Mouse (Mus musculus) layer of hippocampus, adult 11-12 months (tissue): ENCODE measurements around the gene Brip1.

Source experiments
- DNase-seq: peaks from one replicate; pipeline ENCODE4 v3.0.0; 2022; ENCODE audit warnings: low spot score

Gene Brip1

DNA sequence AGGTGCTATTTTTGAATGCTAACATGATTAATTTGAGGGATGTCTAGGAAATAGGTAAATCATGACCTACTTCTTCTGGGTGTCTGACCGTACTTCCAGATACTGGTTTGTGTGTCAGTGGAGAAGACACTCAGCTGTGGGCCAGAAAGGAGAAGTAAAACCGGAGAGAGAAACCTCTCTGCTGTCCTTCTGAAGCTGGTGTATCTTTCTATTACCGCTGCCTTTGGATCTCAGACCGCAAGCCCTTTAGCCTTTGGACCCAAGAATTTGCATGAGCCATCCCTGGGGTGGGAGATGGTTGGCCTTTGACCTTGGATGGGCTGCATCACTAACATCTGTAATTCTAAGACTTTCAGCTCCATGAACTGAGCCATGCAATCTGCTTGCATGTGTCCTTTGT is 93.7 kb downstream of the Brip1 start:
- no peak for DNase-seq

DNA sequence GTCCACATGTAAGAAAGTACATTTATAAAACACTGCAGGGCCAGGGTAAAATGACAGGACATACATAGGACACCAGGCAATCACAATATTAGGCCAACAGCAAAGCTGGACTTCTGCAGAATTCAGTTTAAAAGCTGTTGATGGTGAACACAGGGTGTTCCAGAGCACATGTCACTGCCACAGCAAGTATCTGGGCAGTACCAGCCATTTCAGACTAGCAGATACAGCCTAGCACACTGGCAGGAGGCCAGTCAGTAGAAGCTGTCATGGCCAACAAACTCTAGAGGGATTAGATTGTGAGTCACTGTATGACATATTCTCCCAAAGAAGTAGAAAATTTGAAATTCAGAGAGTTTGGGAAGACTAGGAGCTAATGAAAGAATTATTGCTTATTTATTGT is 94.4 kb downstream of the Brip1 start:
- no peak for DNase-seq

DNA sequence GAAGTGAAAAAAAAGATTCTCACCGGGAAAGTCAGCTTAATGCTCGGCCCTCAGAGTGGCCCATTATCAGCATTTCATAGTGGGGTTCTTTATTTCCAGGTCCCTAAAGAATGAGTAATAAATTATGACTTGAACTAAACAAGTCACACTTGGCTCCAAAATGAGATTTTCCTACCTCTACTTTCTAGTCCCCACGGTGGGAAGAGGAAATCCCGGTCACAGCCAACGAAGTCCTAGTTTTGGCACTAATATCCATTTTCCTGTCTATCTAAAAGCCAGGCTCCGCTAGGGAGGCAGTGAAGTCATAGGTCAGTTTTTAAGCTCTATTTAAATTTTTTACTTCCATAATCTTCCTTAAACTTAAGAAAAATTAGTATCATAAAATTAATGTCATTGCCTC is 99.8 kb downstream of the Brip1 start:
- DNase-seq, result no peak

DNA sequence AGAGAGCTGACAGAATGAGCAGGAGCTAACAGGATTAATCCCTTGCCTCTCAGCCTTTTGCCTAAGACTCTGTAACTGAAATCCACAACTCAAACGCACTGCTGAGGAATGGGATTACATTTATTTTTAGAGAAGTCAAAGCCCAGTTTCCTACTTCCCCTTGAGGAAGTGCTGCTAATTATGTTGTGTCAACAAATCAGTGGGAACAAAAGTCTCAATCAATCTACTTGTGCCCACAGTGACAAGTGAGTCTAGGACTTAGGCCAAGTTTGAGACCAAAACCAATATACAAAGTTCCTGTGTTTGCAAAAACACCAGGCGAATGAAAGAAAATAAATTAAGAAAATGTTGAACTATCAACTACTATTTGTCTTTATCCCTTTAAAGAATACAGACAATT is 101.7 kb downstream of the Brip1 start:
- no peak for DNase-seq

DNA sequence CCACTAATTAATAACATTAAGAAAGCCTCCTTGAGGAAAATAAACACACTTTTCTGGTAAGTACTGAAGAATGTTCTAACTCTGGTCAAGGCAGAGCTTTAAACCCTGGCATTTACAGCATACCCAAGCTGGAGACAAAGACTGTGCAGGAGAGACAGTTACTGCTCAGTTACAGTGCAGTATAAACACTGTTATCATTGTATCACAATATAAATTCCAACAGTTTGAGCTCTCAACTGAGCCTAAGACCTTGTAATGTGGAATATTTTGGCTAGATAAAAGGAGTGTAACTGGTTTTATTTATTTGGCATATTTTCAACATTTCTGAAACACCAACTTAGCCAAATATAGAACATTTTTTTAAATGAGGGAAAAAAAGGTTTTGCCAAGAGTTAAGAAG is 112.2 kb downstream of the Brip1 start:
- no peak for DNase-seq

DNA sequence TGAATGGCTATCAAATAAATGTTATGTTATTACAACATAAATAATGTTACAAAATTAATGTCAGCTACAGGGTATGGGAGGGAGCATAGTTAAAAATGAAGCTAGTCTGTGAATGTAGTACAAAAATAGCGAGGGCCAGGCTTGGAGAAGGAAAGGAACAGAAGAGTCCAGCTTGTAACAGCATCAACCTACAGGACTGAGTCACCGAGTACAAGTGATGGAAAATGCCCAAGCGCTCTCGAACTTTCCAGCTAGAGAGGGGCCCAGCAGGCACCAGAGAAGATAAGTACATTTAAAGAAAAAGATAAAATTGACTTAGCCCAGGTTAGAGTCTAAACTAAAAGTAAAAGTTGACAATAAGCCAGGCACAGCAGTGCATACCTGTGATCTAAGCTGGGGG is 116.5 kb downstream of the Brip1 start:
- DNase-seq, result no peak

DNA sequence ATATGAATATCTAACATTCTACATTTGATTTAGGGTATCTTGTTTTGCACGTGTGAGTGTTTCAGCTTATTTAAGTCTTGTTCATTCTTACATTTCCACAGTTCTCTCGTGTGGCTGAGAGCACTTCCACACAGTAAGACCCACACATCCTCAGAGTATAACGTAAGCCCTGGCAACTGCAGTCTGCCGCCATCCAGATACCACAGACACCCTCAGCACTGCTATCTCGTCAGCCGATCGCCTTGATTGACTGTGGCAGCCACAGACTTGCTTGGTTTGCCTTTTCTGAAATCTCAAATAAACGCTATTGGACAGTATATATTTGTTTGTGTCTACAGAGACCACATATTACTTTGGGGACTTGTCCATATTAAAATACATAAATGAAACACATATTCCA is 123.0 kb downstream of the Brip1 start:
- DNase-seq, result no peak

DNA sequence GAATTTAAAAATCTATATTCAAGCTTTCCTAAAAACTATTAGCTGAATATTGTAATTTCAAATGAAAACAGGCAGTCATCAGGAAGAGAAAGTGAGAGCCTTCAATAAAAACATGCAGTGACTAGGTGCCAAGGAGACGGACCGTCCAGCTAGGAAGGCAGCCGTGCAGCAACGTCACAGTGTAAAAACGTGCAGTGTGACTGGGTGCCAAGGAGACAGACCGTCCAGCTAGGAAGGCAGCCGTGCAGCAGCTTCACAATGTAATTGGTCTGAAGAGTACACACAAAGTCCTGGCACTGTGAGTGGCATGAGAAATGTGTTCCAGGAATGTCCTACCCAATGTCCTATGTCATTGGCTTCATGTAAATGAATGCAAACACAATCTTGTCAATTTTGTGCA is 124.0 kb downstream of the Brip1 start:
- no peak for DNase-seq

DNA sequence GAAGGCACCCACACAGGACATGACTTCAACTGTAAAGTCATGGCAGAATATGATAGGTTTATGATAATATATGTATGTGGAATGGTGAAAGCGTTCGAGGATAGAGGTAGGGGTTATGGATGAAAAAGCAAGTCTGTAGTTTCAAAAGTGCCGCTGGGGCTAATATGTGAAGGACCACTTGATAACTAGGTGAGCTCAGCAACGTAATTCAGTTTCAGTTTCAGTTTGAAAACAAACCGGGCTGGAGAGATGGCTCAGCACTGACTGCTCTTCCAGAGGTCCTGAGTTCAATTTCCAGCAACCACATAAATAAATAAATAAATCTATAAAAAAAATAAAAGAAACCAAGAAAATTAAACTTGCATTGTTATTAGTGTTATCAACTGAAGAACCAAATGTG is 124.6 kb downstream of the Brip1 start:
- no peak for DNase-seq

DNA sequence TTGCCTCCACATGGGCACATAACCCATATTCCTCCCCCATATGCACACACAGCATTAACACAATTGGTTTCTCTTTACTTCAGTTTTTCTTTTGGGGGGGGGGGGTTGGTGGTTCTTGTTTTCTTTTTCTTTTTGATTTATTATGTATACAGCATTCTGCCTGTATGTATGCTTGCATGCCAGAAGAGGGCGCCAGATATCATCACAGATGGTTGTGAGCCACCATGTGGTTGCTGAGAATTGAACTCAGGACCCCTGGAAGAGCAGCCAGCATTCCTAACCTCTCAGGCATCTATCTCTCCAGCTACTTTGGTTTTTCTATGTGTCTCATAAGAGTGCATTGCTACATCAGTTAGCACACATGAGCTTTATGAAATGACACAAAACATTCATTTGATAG is 125.6 kb downstream of the Brip1 start:
- DNase-seq, result no peak

DNA sequence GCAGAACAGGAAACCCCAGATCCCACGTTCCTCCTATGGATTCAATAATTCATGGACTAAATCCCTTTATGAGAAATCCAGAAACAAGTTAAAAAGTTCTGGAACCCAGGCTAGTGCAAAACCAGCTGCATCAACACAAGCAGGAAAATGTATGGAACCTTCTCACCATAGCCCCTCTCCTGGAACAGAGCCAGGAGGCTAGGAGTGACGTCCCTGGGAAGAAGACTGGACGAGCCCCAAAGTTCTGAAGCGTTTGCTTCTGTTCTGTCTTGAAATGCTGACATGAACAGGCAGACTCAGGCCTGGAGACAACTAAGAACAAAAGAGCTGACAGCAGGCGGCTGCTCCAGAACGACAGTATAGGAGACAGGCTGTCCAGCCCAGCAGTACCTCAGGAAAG is 132.3 kb downstream of the Brip1 start:
- DNase-seq, result no peak

DNA sequence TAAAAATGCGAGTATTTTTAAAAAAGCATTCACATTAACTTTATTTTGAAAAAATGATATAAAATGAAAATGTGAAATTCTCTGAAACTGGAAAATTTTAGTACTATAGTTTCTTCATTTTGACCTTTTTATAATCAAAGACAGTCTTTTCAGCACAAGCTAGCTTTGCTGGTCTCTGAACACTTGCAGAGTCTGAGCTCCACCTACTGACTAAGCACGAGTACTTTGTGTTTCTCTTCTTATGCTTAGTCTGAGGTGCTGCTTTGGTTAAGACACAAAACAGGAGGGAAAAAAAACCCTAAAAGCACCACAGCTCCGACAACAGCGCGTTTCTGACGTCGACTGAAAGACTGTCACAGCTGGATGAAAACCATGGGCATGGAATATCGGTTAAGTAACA is 133.8 kb downstream of the Brip1 start:
- DNase-seq, result no peak

DNA sequence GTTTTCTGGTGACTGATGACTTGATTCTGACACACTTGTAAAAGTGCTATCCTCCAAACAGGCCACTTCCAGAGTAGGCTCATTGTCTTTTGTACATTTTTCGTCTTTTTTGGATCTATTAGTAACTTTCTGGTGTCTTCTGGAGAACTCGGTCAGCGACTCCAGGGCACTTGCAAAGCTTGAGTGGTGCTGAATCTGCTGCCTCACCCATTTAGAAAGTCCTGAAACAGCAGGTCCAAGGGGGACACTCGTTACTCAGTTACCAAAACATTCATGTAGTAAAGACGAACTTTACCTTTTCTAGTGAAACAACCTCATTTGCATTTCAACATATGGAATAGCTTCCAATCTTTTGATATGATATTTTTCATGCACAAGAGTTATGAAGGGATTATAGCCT is 136.1 kb downstream of the Brip1 start:
- DNase-seq, result no peak

DNA sequence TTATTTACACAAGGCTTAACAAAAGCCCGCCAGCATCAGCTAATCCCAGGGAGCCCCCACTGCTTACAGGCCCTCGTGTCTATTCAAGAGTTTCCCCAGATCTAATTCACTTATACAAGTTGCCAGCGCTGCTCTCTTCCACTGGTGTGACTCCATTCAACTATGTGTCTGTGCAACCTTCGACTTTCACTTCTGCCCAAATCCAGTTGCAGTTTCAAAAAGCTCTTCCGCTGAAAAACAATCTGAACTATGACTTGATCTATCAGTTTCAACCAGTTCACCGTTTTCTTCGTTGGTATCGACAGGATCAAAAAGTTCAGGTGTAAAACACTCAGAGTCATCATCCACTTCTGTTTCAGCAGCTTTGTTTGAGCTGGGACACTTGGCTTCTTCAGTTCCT is 139.8 kb downstream of the Brip1 start:
- DNase-seq, result no peak

DNA sequence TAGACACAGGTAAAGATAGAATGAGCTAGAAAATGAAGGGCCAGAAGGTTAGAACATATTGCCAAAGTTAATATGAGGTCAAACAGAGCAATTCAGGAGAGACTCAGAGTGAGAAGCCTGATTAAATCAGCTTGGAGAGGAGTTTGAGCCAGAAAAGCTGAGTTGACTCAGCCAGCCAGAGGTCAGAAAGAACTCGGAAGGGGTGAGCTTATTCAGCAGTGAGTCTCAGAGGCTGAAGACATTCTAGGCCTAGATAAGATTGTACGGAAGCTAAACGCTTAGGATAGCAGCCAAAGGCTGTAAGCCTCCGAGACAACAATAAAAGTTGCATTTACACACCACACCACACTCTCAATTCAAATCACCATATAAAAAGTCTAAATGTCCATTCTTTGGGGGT is 141.9 kb downstream of the Brip1 start:
- no peak for DNase-seq

DNA sequence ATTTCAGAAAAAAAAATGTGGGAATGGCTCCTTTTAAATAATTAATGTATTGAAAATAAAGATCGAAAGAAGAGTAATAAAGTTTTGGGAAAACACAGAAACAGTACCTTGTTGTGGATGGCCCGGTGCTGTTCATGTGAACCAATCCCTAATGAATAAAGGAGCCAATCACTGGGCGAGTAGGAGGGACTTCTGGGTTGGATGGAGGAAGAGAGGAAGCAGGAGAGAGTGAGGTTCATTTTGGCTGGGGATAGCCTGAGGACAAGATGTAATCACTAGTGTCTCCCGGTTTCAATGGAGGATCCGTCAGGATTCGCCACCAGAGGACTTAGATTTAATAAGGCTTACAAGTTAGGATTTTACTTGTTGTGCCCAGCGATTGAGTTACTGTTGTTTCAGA is 145.2 kb downstream of the Brip1 start:
- no peak for DNase-seq

DNA sequence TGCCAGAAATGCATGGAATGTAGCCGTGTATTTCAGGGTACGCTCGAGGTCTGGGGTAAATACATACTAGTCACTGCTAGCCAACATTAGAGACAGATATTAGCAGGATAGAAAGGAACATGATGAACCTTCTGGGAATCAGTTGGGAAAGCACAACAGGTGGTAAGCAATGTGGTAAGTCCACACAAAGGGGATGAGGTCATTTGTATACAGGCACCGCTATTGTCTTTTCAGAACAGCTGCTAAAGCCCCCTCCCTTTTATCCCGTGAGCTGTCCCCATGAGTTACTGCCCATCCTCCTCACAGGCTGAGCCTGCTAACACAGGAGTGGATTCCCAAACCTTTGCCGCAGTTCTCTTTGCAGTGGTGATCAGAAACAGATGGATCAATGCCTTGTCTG is 149.6 kb downstream of the Brip1 start:
- DNase-seq, result peak; percentile 5

DNA sequence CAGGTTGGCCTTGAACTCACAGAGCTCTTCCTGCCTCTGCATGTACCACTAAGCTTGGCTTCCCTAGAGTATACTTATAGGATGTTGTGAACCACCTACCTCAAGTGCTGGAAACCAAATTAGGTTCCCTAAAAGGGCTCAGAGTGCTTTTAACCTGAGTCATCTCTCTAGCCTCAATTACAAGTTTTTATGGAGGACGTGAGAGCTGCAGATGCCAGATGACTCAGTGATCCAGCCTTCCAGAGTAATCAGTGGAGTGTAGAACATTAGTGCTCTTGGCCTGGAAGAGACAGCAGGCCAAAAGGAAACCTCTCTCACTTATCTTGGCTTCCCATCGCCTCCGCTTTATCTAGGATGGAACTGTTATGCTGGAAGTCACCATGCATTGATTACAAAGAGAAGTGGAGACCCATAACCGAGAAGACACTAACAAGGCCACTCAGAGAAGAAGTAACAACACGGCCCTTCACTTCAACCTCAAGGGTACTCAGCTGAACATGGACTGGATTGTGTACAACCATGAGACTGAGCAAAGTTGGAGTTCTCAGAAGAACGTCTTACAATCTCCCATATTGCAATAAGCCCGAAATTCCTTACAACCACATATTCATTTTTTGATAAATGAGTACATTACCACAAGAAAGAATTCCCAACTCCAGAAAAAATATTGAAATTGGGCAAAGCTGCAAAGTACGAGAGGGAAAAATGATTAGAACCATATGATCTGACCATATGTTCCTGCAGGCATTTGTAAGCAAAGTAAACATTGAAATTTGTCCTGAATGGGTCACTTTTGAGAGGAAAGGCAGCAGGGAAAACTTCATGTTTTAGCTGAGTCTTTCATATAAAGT is 150.3 kb downstream of the Brip1 start:
- no peak for DNase-seq

DNA sequence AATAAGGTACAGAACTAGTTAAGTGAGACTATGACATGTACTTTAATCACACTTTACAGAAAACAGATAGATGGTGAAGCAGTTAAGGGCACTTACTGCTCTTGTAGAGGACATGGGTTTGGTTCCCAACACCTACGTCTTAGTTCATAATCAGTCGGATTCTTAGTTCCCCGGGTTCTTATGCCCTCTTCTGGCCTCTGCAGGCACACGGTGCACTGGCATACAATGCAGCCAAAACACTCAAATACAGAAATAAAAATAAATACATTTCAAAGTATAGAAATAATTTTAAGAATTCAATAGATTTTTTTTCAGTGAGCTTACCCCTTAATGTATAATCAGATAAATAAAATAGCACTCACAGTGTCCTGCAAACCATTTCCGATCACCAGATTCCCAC is 161.0 kb downstream of the Brip1 start:
- no peak for DNase-seq

DNA sequence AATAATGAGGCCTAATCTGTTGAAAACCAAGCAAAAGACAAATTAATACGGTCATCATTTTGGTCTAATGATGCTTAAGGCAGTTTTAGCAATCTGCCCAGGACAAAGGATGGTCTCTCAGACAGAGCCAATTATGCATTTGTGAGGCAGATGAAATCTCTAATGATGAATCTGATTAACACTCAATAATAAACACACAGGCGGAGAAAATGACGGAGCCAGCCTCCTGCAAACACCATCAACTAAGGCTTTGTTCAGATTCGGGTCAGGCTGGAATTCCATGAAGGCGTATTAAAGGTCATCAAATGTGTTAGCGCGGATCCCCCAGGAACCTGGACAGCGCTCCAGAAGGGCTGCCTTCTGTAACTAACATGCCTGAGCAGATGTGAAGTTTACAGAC is 161.6 kb downstream of the Brip1 start:
- no peak for DNase-seq

DNA sequence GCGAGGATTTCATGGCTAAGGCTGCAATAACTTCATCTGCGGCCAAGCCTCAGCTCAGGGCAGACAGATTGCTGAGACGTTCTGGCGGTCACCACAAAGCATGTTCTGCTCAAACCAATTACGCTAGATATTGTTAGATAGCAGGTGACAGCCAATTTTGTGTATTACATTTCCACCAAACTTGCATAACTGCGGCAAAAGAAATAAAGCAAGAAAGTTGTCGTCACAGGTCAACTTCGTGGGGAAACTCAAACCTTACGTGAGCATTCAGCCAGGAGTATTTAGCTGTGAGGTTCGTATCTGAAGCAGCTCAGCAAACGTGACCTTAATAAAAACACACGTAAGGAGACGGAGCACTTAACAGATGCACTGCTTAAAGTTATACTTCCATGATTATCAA is 162.3 kb downstream of the Brip1 start:
- no peak for DNase-seq

DNA sequence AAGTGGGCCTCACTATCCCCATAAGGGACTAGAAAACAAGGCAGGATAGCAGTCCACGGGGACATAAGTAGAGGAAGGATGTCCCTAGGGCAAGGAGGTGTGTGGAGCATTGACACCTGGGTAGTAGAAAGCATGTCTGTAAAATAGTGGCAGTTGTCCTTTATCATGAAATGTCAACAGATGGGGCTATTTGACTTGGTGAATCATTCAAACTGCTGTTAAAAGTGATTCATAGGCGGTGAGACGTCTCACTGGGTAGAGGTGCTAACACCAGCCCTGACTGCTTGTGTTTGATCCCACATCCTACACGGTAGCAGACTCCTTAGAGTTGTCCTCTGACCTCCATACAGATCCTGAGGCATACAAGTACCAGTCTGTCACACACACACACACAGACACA is 168.1 kb downstream of the Brip1 start:
- DNase-seq, result no peak

DNA sequence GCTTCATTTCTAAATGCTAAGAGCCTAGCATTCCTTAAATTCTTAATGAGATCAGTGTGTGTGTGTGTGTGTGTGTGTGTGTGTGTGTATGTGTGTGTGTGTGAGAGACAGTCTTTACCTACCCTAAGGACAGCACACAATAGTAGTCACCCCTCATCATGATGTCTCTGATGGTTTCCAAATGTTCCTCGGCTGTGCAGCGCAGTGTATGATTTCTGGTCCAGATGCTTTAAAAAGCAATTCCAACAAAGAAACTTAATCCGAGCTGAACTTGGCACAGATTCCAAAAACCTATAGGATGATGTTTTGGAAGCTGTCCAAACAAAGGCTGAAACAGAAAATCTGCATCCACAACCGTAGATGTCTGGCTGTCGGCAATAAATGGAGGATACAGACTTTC is 173.0 kb downstream of the Brip1 start:
- no peak for DNase-seq

DNA sequence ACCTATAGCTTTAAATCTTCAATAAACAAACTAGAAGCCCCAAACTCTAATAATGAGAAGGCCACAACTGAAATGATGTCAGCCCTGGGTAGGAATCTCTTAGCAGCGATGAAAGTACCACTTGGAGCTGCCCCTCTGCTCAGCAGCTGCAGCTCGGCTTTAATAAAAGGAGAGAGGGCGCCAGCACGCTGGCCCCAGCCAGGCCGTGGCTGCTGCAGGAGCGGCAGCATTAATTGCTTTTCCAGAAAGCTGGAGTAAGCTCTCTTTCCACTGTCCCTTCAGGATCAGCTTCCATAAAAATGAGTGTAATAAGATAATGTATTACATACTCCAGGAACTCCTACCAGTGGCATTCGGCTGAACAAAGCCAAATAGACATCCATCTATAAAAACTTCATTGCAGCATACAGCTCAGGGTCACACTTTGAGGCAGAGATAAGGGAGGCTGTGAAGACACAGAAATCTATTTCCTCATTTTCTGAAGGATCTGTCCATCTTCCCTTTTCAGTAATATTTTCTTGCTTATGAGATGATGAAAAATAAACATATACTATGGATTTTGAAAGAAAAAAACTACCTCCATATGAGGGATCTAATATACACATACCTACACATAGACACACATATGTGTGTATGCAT is 174.3 kb downstream of the Brip1 start:
- DNase-seq, result no peak
